Mouse (Mus musculus) intestine, postnatal 0 days (tissue): ENCODE data around the gene Galc. TPM values are rescaled to one million over a fixed set of nuclear protein-coding genes. Genes with fewer than 3 reads are reported as not detected.

Source experiments
- ATAC-seq: fragments of 200-750 bp; cut with Nextera tagmentation; 2 replicates; pipeline ENCODE4 v1.8.0; 2017; ENCODE audit warnings: mild to moderate bottlenecking, moderate TSS enrichment, moderate library complexity
- H3K27ac ChIP-seq: fragments of 300-500 bp; sonication (generic); 2 replicates; pipeline ENCODE4 v1.5.1; 2014; ENCODE audit warnings: mild to moderate bottlenecking, low read depth, low read length, moderate library complexity
- H3K27me3 ChIP-seq: fragments of 300-500 bp; sonication (generic); replicated peaks from 2 replicates; pipeline ENCODE4 v1.6.1; 2014; ENCODE audit warnings: low read length, mixed read lengths; ENCODE audit not compliant: control insufficient read depth, insufficient read depth
- H3K36me3 ChIP-seq: fragments of 300-500 bp; sonication (generic); 2 replicates; pipeline ENCODE4 v1.6.1; 2014; ENCODE audit warnings: mild to moderate bottlenecking, moderate library complexity; ENCODE audit not compliant: control insufficient read depth, insufficient read depth
- H3K4me1 ChIP-seq: fragments of 300-500 bp; sonication (generic); replicated peaks from 2 replicates; pipeline ENCODE4 v1.6.1; 2014; ENCODE audit warnings: antibody characterized with exemption, low read length, mixed read lengths; ENCODE audit not compliant: control insufficient read depth, insufficient read depth
- H3K4me2 ChIP-seq: fragments of 300-500 bp; sonication (generic); replicated peaks from 2 replicates; pipeline ENCODE4 v1.6.1; 2014; ENCODE audit warnings: low read depth, mild to moderate bottlenecking, moderate library complexity
- H3K4me3 ChIP-seq: fragments of 300-500 bp; sonication (generic); 2 replicates; pipeline ENCODE4 v1.5.1; 2014; ENCODE audit warnings: low read depth, low read length
- H3K9ac ChIP-seq: fragments of 300-500 bp; sonication (generic); 2 replicates; pipeline ENCODE4 v1.6.1; 2014; ENCODE audit warnings: mild to moderate bottlenecking, low read depth, low read length
- H3K9me3 ChIP-seq: fragments of 300-500 bp; sonication (generic); 2 replicates; pipeline ENCODE4 v1.6.1; 2016; ENCODE audit warnings: mixed run types; ENCODE audit not compliant: control insufficient read depth
- CTCF ChIP-seq: sonication (generic); IDR thresholded peaks from 2 replicates; pipeline ENCODE4 v1.5.1; 2016; ENCODE audit warnings: low read depth, mild to moderate bottlenecking, control low read depth, antibody characterized with exemption, moderate library complexity
- WGBS: fragments of 180-500 bp; shearing (Covaris S2); extraction: QIAGEN DNeasy Blood & Tissue Kit; methylation state at CpG from one replicate; pipeline ENCODE4 v1.1.7; 2014; 5-methylcytosine and 5-hydroxymethylcytosine counted together
- polyA plus RNA-seq: library from polyadenylated mRNA; unstranded; fragments of >200 nt; fragmentation: Nextera tagmentation; extraction: Ambion mirVana; gene quantifications from 2 replicates; pipeline ENCODE4 v1.2.1, GENCODE M21; 2015

The Galc gene
- polyA plus RNA-seq, 1 experiment from 2014 or later, result 13.1 TPM

DNA sequence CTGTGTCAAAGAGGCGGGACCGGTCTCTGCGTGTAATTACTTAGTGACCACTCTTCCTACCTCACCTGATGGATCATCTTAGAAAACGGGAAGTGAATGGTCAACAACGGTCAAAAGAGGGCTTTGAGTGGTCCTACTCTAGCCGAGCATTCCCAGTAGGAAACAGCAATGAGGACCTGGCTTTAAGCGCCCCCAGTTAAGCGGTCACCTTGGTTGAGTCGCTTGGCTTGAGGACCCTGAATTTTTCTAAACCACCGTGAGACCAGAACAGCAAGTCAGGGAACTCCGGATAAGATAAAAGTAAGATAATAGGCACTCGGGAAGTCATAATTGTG lies 226 bp upstream of the Galc start:
- no peaks in the 10 kb centered on the region for H3K4me1 ChIP-seq
- WGBS, result under 1% methylated on average over 12 of the region's 12 CpGs
- peak overlapping the region; percentile 92 for H3K4me3 ChIP-seq
- H3K27me3 ChIP-seq, result no peaks in the 10 kb centered on the region
- peak overlapping the region; percentile 88 for H3K4me2 ChIP-seq
- H3K27ac ChIP-seq, result peak overlapping the region; percentile 91
- no peak for TF ChIP-seq CTCF
- H3K9me3 ChIP-seq, result no peaks in the 10 kb centered on the region
- ATAC-seq, result no peak
- peak overlapping the region; percentile 89 for H3K9ac ChIP-seq
- H3K36me3 ChIP-seq, result no peaks in the 10 kb centered on the region

DNA sequence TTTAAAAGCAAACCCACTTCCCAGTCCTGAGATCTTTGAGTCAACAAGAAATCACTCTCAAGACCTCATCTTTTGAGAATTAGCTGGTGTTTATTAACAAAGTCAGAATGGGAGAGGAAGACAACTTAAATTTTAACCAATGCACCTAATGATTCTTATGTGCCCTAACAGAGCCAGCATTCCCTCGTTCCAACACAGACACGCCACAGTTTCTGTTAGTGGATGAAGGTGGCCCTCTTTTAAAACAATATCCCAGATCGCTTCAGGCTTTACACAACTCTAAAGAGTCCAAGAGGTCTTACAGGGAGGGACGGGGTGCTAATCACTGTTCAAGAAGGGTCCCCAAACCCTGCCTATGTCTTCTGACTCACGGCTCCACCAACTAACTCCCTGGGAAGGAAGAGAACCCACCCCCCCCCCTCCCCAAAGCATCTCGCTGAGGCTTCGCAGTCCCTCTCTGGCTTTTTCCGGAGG lies 851 bp downstream of the Galc start:
- Histone ChIP-seq H3K27me3 (no peaks in the 10 kb centered on the region), H3K4me2 (peak overlapping the region; percentile 88), H3K9ac (peak overlapping the region; percentile 89), H3K4me3 (peak overlapping the region; percentile 92), H3K36me3 (no peaks in the 10 kb centered on the region), H3K9me3 (no peaks in the 10 kb centered on the region), H3K4me1 (no peaks in the 10 kb centered on the region), H3K27ac (peak overlapping the region; percentile 91)
- TF ChIP-seq CTCF, result no peak
- ATAC-seq, result 0 out of 2 replicates have a peak, but pooled peaks have one; percentile 6
- 0% methylated on average over 8 of the region's 8 CpGs for WGBS

DNA sequence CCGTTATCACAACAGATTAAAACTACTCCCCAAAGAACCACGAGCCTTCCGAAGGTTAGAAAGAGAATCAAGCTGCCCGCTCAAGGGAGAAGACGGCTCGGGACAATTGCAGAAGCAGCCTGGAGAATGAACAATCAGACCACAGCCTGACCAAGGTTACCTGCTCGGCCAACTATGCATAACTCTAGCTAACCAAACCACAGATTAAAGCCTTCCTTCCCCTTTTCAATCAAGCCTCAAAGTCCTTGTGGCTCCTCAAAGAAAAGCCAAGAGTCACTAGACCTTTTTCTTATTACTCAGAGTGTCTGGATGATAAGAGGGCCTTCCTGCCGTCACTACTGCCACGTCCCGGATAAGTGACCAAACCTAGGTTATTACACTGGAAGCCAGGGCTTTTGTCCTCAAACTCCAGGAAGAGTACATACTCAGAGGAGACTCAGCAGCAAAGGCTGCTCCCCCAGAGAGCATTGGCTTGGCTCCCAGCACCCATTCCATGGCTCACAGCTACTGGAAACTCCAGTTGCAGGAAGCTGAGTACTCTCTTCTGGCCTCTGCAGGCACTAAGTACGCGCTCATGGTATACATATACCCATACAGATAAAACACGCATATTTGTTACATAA lies 3.8 kb downstream of the Galc start:
- H3K4me2 ChIP-seq, result no peak overlapping the region
- no peak overlapping the region for H3K27ac ChIP-seq
- ATAC-seq, result no peak
- H3K4me3 ChIP-seq, result no peak overlapping the region
- no peaks in the 10 kb centered on the region for H3K4me1 ChIP-seq
- no peaks in the 10 kb centered on the region for H3K9me3 ChIP-seq
- H3K9ac ChIP-seq, result no peak overlapping the region
- no peak for TF ChIP-seq CTCF
- H3K27me3 ChIP-seq, result no peaks in the 10 kb centered on the region
- H3K36me3 ChIP-seq, result no peaks in the 10 kb centered on the region
- 85% methylated on average over 13 of the region's 13 CpGs for WGBS

- H3K27me3 ChIP-seq, result no peaks in the 10 kb centered on the region
- TF ChIP-seq CTCF, result no peak
- no peak for ATAC-seq
- no peaks in the 10 kb centered on the region for H3K4me1 ChIP-seq
- H3K4me2 ChIP-seq, result no peak overlapping the region
- H3K36me3 ChIP-seq, result peaks cover 2% of the 10 kb centered on the region; the same call in 1 of the 2 replicates
- H3K9ac ChIP-seq, result no peak overlapping the region
- no peaks in the 10 kb centered on the region for H3K9me3 ChIP-seq
- no peak overlapping the region for H3K4me3 ChIP-seq
- WGBS, result 72% methylated on average over 2 of the region's 2 CpGs
- H3K27ac ChIP-seq, result no peak overlapping the region
These were observed 6.8 kb downstream of the Galc start for GRCm38 (mm10) chr12:98252417-98252816.

- H3K4me3 ChIP-seq, result no peak overlapping the region
- ATAC-seq, result no peak
- WGBS, result 55% methylated on average over 8 of the region's 8 CpGs
These were observed 8.9 kb downstream of the Galc start for GRCm38 (mm10) chr12:98250327-98250726.

DNA sequence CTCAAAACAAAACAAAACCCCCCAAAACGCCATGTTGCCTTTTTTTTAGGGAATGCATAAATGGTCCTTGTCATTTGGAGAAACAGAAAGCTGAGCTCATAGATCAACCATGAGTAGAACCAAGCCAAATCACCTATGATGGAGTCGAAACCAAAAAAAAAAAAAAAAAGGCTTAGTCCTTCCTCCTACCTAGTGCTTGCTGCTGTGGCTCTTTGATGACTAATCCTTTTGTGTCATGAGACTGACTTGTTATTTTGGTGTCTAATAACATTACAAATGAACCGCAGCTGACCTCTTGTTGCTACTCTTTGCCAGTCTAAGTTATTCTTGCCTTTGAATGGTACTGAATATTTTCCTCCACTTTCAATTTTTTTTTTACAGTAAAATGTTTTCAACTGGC lies 9.6 kb downstream of the Galc start:
- ATAC-seq, result no peak
- Histone ChIP-seq H3K9ac (no peak overlapping the region), H3K4me3 (no peak overlapping the region), H3K27ac (no peak overlapping the region), H3K4me2 (no peak overlapping the region), H3K27me3 (no peaks in the 10 kb centered on the region), H3K36me3 (peaks cover 2% of the 10 kb centered on the region; the same call in 1 of the 2 replicates), H3K9me3 (no peaks in the 10 kb centered on the region), H3K4me1 (no peaks in the 10 kb centered on the region)
- no peak for TF ChIP-seq CTCF
- WGBS, result 75% methylated on average over 3 of the region's 3 CpGs

More at GRCm38 (mm10) chr12:98250327-98250726, 8.9 kb downstream of the Galc start:
- Histone ChIP-seq H3K27ac (no peak overlapping the region), H3K9ac (no peak overlapping the region), H3K9me3 (no peaks in the 10 kb centered on the region), H3K27me3 (no peaks in the 10 kb centered on the region), H3K4me1 (no peaks in the 10 kb centered on the region), H3K4me2 (no peak overlapping the region), H3K36me3 (peaks cover 2% of the 10 kb centered on the region; the same call in 1 of the 2 replicates)
- no peak for TF ChIP-seq CTCF
